Mouse (Mus musculus): ENCODE measurements around the gene Hk2.
A peak's percentile ranks its signal among the peaks of the same experiment; 100 is the strongest.

Gene Hk2

GRCm38 (mm10) chr6:82774321-82774764, at the start of gene Hk2:
Gene Hk2, minus strand, starts transcription at chr6:82774454.
- DNase-seq (ENCODE audit: low spot score), result peak; percentile 46

GRCm38 (mm10) chr6:82821758-82822253, 47.6 kb upstream of the Hk2 start:
- DNase-seq (ENCODE audit: low spot score), result no peak

GRCm38 (mm10) chr6:82820716-82821115, 46.5 kb upstream of the Hk2 start:
- no peak for DNase-seq (ENCODE audit: low spot score)

- no peak for DNase-seq (ENCODE audit: low spot score)
These were observed 40.6 kb upstream of the Hk2 start for GRCm38 (mm10) chr6:82814821-82815220.

- DNase-seq (ENCODE audit: low spot score), result no peak
These were observed 33.9 kb upstream of the Hk2 start for GRCm38 (mm10) chr6:82807984-82808700.

- DNase-seq (ENCODE audit: low spot score), result no peak
These were observed 32.7 kb upstream of the Hk2 start for GRCm38 (mm10) chr6:82806971-82807370.

- DNase-seq (ENCODE audit: low spot score), result no peak
These were observed 32.2 kb upstream of the Hk2 start for GRCm38 (mm10) chr6:82806503-82806902.

- DNase-seq (ENCODE audit: low spot score), result no peak
These were observed 31.6 kb upstream of the Hk2 start for GRCm38 (mm10) chr6:82805894-82806293.

GRCm38 (mm10) chr6:82804984-82805383, 30.7 kb upstream of the Hk2 start:
- no peak for DNase-seq (ENCODE audit: low spot score)

- no peak for DNase-seq (ENCODE audit: low spot score)
These were observed 24.0 kb upstream of the Hk2 start for GRCm38 (mm10) chr6:82798202-82798737.

GRCm38 (mm10) chr6:82797300-82797839, 23.1 kb upstream of the Hk2 start:
- DNase-seq (ENCODE audit: low spot score), result no peak

GRCm38 (mm10) chr6:82790864-82791263, 16.6 kb upstream of the Hk2 start:
- no peak for DNase-seq (ENCODE audit: low spot score)

GRCm38 (mm10) chr6:82783906-82784305, 9.7 kb upstream of the Hk2 start:
- no peak for DNase-seq (ENCODE audit: low spot score)

GRCm38 (mm10) chr6:82780802-82781393, 6.6 kb upstream of the Hk2 start:
- DNase-seq (ENCODE audit: low spot score), result no peak

GRCm38 (mm10) chr6:82780369-82780768, 6.1 kb upstream of the Hk2 start:
- DNase-seq (ENCODE audit: low spot score), result no peak

GRCm38 (mm10) chr6:82777124-82777654, 2.9 kb upstream of the Hk2 start:
- no peak for DNase-seq (ENCODE audit: low spot score)

- peak; percentile 48 for DNase-seq (ENCODE audit: low spot score)
These were observed 1.1 kb upstream of the Hk2 start for GRCm38 (mm10) chr6:82775386-82775785.

- DNase-seq (ENCODE audit: low spot score), result peak; percentile 37
These were observed 758 bp downstream of the Hk2 start for GRCm38 (mm10) chr6:82773261-82774131.

GRCm38 (mm10) chr6:82772451-82773101, 1.7 kb downstream of the Hk2 start:
- no peak for DNase-seq (ENCODE audit: low spot score)

GRCm38 (mm10) chr6:82771981-82772409, 2.3 kb downstream of the Hk2 start:
- no peak for DNase-seq (ENCODE audit: low spot score)

GRCm38 (mm10) chr6:82771059-82771458, 3.2 kb downstream of the Hk2 start:
- no peak for DNase-seq (ENCODE audit: low spot score)
